Mouse (Mus musculus) liver, embryonic 15.5 days (tissue): ENCODE data around the gene Trpm8. TPM values are rescaled to one million over a fixed set of nuclear protein-coding genes. Genes with fewer than 3 reads are reported as not detected.

Source experiments
- ATAC-seq: fragments of 200-750 bp; cut with Nextera tagmentation; 2 replicates; pipeline ENCODE4 v1.8.0; 2017; ENCODE audit warnings: moderate number of reproducible peaks, mild to moderate bottlenecking, moderate library complexity; ENCODE audit not compliant: insufficient read depth
- H3K27ac ChIP-seq: fragments of 300-500 bp; sonication (generic); replicated peaks from 2 replicates; pipeline ENCODE4 v1.5.1; 2015; ENCODE audit warnings: mild to moderate bottlenecking, inconsistent platforms
- H3K27me3 ChIP-seq: fragments of 300-500 bp; sonication (generic); 2 replicates; pipeline ENCODE4 v1.6.1; 2015; ENCODE audit warnings: mild to moderate bottlenecking, inconsistent platforms
- H3K36me3 ChIP-seq: fragments of 300-500 bp; sonication (generic); replicated peaks from 2 replicates; pipeline ENCODE4 v1.6.1; 2015; ENCODE audit warnings: moderate library complexity, mild to moderate bottlenecking, inconsistent platforms
- H3K4me1 ChIP-seq: fragments of 300-500 bp; sonication (generic); replicated peaks from 2 replicates; pipeline ENCODE4 v1.6.1; 2015; ENCODE audit warnings: inconsistent platforms
- H3K4me2 ChIP-seq: fragments of 300-500 bp; sonication (generic); 2 replicates; pipeline ENCODE4 v1.6.1; 2015; ENCODE audit warnings: moderate library complexity, mild to moderate bottlenecking, inconsistent platforms
- H3K4me3 ChIP-seq: fragments of 300-500 bp; sonication (generic); replicated peaks from 2 replicates; pipeline ENCODE4 v1.5.1; 2015; ENCODE audit warnings: mild to moderate bottlenecking, inconsistent platforms
- H3K9ac ChIP-seq: fragments of 300-500 bp; sonication (generic); 2 replicates; pipeline ENCODE4 v1.6.1; 2015; ENCODE audit warnings: moderate library complexity, mild to moderate bottlenecking, inconsistent platforms
- H3K9me3 ChIP-seq: fragments of 300-500 bp; sonication (generic); replicated peaks from 2 replicates; pipeline ENCODE4 v1.6.1; 2016; ENCODE audit warnings: inconsistent platforms
- WGBS: fragments of 180-500 bp; shearing (Covaris S2); methylation state at CpG from one replicate; pipeline ENCODE4 v1.1.7; 2015; ENCODE audit warnings: mixed read lengths; ENCODE audit not compliant: insufficient replicate concordance; 5-methylcytosine and 5-hydroxymethylcytosine counted together
- polyA plus RNA-seq: library from polyadenylated mRNA; unstranded; fragments of >200 nt; fragmentation: Nextera tagmentation; extraction: Ambion mirVana; gene quantifications from 2 replicates; pipeline ENCODE4 v1.2.1, GENCODE M21; 2015

Gene Trpm8
- polyA plus RNA-seq, 1 experiment from 2014 or later: not detected

- H3K4me1 ChIP-seq: peaks cover 42% of the 10 kb centered on the region
- H3K9me3 ChIP-seq: no peaks in the 10 kb centered on the region
- peak overlapping the region; percentile 66 for H3K4me2 ChIP-seq
- peaks cover 30% of the 10 kb centered on the region for H3K36me3 ChIP-seq
- WGBS: 59% methylated on average over 18 of the region's 18 CpGs
- peak overlapping the region; percentile 68 for H3K9ac ChIP-seq
- peak overlapping the region; percentile 84 for H3K27ac ChIP-seq
- no peak for ATAC-seq
- H3K27me3 ChIP-seq: no peaks in the 10 kb centered on the region
- peak overlapping the region; percentile 60 for H3K4me3 ChIP-seq
Measured at GRCm38 (mm10) chr1:88277818-88278511, 504 bp downstream of the Trpm8 start.

DNA sequence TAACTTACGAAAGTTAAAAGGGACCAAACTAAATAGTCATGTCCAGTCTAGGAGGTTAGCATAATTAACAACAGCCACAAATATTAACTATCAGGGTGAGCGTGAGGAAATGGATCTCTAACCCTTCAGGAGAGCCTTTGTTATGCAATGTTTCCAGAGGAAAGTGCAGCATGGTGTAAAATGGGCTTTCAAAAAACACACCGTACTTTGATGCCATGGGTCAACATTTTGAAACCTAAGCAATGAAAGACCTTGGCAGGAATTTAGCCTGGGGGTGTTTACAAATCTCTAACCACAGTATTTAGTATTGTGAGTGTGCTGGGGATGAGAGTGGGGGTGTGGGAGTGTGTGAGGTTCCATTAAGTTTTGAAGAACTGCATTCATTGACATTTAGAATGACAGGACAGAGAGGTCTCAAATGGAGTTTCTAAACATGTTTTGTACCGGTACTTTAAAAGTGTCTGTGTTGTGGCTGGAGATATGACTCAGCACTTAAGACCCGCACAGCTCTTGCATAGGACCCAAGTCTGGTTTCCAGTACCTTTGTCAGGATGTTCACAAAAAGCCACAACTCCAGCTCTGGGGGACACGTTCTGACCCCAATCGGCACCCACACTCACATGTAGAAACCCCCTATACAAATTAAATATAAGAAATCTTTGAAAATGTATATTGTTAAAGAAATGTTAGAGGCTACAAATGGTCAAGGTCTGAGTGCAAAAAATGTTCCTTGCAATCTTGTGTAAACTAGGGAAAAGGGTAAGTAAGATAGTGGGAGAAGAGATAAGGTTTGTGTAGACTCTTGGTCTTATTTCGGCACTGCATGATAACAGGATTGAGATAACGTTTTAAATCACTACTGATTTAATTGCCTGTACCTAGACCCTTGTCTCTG lies 1.9 kb downstream of the Trpm8 start:
- no peak for ATAC-seq
- Histone ChIP-seq H3K4me2 (no peak overlapping the region), H3K27me3 (no peaks in the 10 kb centered on the region), H3K27ac (peak overlapping the region; percentile 7), H3K4me3 (no peak overlapping the region), H3K9me3 (no peaks in the 10 kb centered on the region), H3K9ac (no peak overlapping the region), H3K36me3 (peaks cover 16% of the 10 kb centered on the region), H3K4me1 (peaks cover 42% of the 10 kb centered on the region)
- 37% methylated on average over 9 of the region's 9 CpGs for WGBS

DNA sequence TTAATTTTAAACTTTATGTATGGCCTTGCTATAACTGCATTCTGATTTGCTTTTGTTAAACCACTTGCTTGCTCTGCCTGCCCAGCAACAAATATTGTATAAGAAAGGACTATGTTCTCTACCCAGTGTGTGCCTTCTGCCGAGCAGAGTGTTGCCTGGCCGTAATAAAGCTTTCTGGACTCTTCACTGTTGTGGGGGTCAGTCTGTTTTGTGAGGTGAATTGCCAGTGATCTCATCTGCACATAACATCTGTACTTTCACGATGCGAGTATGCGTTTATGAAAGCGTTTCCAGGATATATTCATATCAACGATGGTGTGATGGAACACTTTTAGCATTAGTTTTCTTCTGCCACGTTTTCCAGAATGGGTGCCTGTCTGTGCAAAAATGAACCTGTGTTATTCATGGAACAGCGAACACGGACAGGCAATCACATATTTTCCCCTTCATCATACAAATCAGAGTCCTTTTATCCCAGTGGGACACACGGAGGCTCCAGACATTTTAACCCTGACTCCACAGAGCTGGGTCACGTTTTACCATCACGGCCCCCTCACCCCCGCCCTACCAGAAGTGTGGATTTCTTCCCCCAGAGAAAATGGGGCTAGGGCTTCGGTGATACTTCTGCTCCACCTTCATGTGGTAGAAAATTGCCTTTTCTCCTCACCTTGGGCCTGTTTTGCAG lies 2.7 kb downstream of the Trpm8 start:
- Histone ChIP-seq H3K4me1 (peaks cover 36% of the 10 kb centered on the region), H3K4me3 (no peak overlapping the region), H3K27me3 (no peaks in the 10 kb centered on the region), H3K9me3 (no peaks in the 10 kb centered on the region), H3K9ac (no peak overlapping the region), H3K27ac (no peak overlapping the region), H3K4me2 (no peak overlapping the region), H3K36me3 (peaks cover 9% of the 10 kb centered on the region)
- WGBS: 60% methylated on average over 15 of the region's 15 CpGs
- ATAC-seq: no peak

- Histone ChIP-seq H3K27me3 (no peaks in the 10 kb centered on the region), H3K4me3 (no peak overlapping the region), H3K9me3 (no peaks in the 10 kb centered on the region), H3K9ac (no peak overlapping the region), H3K36me3 (no peaks in the 10 kb centered on the region), H3K27ac (no peak overlapping the region), H3K4me1 (peaks cover 20% of the 10 kb centered on the region), H3K4me2 (no peak overlapping the region)
- 48% methylated on average over 3 of the region's 3 CpGs for WGBS
- no peak for ATAC-seq
Measured at GRCm38 (mm10) chr1:88282301-88282700, 4.8 kb downstream of the Trpm8 start.

- Histone ChIP-seq H3K4me3 (no peak overlapping the region), H3K9ac (no peak overlapping the region), H3K36me3 (no peaks in the 10 kb centered on the region), H3K4me1 (peaks cover 9% of the 10 kb centered on the region), H3K27me3 (no peaks in the 10 kb centered on the region), H3K9me3 (no peaks in the 10 kb centered on the region), H3K27ac (no peak overlapping the region), H3K4me2 (no peak overlapping the region)
- 59% methylated on average over 15 of the region's 15 CpGs for whole genome bisulfite sequencing
- ATAC-seq: no peak
Measured at GRCm38 (mm10) chr1:88283376-88284227, 6.1 kb downstream of the Trpm8 start.

DNA sequence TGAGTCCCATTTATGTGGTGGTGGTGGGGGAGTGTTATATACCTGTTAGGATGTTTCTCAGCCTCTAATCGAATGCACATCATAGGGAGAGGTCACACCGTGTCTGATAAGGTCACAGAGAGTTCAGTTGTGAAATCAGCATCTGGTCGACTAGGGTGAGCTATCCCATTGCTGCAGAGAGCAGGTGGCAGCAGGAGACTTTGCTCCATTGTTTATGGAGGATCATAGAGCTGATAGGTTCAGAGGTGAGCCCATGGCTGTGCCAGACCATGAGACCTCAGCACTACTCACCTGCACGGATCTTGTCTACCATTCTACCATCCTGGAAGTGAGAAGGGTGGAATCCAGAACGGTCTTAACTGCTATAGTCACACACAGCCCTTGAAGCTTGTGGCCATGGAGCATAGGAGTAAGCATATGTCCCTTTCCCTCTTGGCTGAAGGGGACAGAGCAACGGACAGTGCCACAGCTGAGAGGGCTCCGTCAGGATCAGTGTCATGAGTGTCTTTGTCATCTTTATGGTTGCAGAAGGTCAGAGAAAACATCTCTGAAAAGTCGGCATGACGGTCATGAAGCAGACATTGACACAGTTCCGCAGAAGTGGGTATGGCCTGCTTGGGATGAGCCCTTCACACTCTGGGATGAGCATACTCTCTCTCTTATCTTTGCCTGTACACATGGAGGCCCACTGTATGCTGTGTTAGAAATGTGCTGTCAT lies 6.9 kb downstream of the Trpm8 start:
- peak; percentile 27 for ATAC-seq

DNA sequence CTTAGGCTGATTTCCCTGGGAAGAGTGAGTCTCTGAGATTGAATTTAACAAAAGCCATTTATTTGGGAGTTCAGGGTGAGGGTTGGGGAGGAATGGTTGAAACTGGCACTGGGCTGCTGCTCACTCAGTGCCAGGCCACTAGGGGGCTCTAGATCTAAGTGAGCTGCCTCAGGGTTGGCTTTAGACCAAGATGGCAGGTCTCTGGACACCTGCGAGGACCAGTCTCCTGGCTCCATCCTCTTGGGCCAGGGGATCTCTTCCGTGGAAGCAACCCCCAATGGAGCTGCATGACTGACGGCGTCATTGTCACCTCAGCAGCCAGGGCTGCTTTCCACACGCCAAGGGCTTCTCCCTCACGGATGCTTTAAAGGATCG lies 7.5 kb downstream of the Trpm8 start:
- Histone ChIP-seq H3K9ac (no peak overlapping the region), H3K27me3 (no peaks in the 10 kb centered on the region), H3K4me1 (no peaks in the 10 kb centered on the region), H3K36me3 (no peaks in the 10 kb centered on the region), H3K9me3 (no peaks in the 10 kb centered on the region), H3K27ac (no peak overlapping the region), H3K4me2 (no peak overlapping the region), H3K4me3 (no peak overlapping the region)
- 52% methylated on average over 7 of the region's 7 CpGs for WGBS
- ATAC-seq: peak; percentile 8; the same call in 1 of the 2 replicates

More for the DNA sequence above, 6.9 kb downstream of the Trpm8 start:
- Histone ChIP-seq H3K9me3 (no peaks in the 10 kb centered on the region), H3K4me2 (no peak overlapping the region), H3K27ac (no peak overlapping the region), H3K27me3 (no peaks in the 10 kb centered on the region), H3K36me3 (no peaks in the 10 kb centered on the region), H3K4me1 (peaks cover 3% of the 10 kb centered on the region), H3K9ac (no peak overlapping the region), H3K4me3 (no peak overlapping the region)
- 46% methylated on average over 10 of the region's 10 CpGs for WGBS

GRCm38 (mm10) chr1:88285652-88286051 lies 8.2 kb downstream of the Trpm8 start:
- ATAC-seq: no peak
- no peaks in the 10 kb centered on the region for H3K9me3 ChIP-seq
- no peaks in the 10 kb centered on the region for H3K27me3 ChIP-seq
- H3K27ac ChIP-seq: no peak overlapping the region
- no peaks in the 10 kb centered on the region for H3K36me3 ChIP-seq
- no peak overlapping the region for H3K4me2 ChIP-seq
- H3K4me3 ChIP-seq: no peak overlapping the region
- H3K9ac ChIP-seq: no peak overlapping the region
- H3K4me1 ChIP-seq: no peaks in the 10 kb centered on the region
- 48% methylated on average over 5 of the region's 5 CpGs for WGBS

- Histone ChIP-seq H3K27ac (no peak overlapping the region), H3K36me3 (no peaks in the 10 kb centered on the region), H3K4me3 (no peak overlapping the region), H3K9ac (no peak overlapping the region), H3K27me3 (no peaks in the 10 kb centered on the region), H3K9me3 (no peaks in the 10 kb centered on the region), H3K4me2 (no peak overlapping the region), H3K4me1 (no peaks in the 10 kb centered on the region)
- 65% methylated on average over 15 of the region's 15 CpGs for WGBS
- ATAC-seq: no peak
Measured at GRCm38 (mm10) chr1:88286136-88286845, 8.8 kb downstream of the Trpm8 start.
